26 mouse cellular contexts compared by ENCODE assay signal in genomic region chr10:40971256-40971655, GRCm38 (mm10).
DNase-seq lines count a peak whose midpoint lies in the region; ATAC-seq and TF ChIP-seq lines count a peak whose summit lies in the region.
"Had no signal": no experiment of that assay in that cellular context is flagged by ENCODE, and none has a peak within 500 bp of the region (broad histone marks: within the 10 kb centered on the region; RNA-seq: fewer than 3 reads in every experiment).

No protein-coding gene starts in this region.

- no peak; the same call in 1 of the 2 replicates for ATAC-seq in forebrain, embryonic 15.5 days (replicated peaks)
- no peak for ATAC-seq in forebrain, embryonic 12.5 days (ENCODE audit: low FRiP score)
- ATAC-seq in midbrain, embryonic 11.5 days (ENCODE audit: low FRiP score) = no peak
- ATAC-seq: intestine, postnatal 0 days; liver, embryonic 12.5 days; liver, postnatal 0 days; Patski had no signal

- 0 out of 2 replicates have a peak overlapping the region, but pooled peaks have one; percentile 49 for H3K27ac ChIP-seq in forebrain, embryonic 15.5 days (replicated peaks)
- no peak overlapping the region for H3K27ac ChIP-seq in forebrain, embryonic 12.5 days
- H3K27ac ChIP-seq in layer of hippocampus, adult 2 months = peak overlapping the region; percentile 40; the same call in 1 of the 2 replicates
- H3K27ac ChIP-seq in midbrain, embryonic 11.5 days (ENCODE audit: low read depth, low read length) = no peak overlapping the region
- H3K27ac ChIP-seq in midbrain, embryonic 10.5 days (replicated peaks) = no peak overlapping the region
- H3K27ac ChIP-seq: gastrocnemius, adult 2 months; heart, embryonic 13.5 days; hindbrain, embryonic 14.5 days; liver, embryonic 12.5 days; stomach, postnatal 0 days had no signal

- 35% methylated on average over 5 of the region's 5 CpGs for WGBS in forebrain, embryonic 15.5 days
- whole genome bisulfite sequencing in forebrain, embryonic 12.5 days = 60% methylated on average over 5 of the region's 5 CpGs
- 78% methylated on average over 5 of the region's 5 CpGs for WGBS in midbrain, embryonic 11.5 days
- WGBS in midbrain, embryonic 10.5 days = 84% methylated on average over 5 of the region's 5 CpGs

- H3K36me3 ChIP-seq in forebrain, embryonic 15.5 days = no peaks in the 10 kb centered on the region
- no peaks in the 10 kb centered on the region for H3K36me3 ChIP-seq in forebrain, embryonic 12.5 days (replicated peaks)
- no peaks in the 10 kb centered on the region for H3K36me3 ChIP-seq in midbrain, embryonic 11.5 days (ENCODE audit: control insufficient read depth, insufficient read depth, low read length)
- H3K36me3 ChIP-seq in midbrain, embryonic 10.5 days = no peaks in the 10 kb centered on the region
- H3K36me3 ChIP-seq: G1E; heart, embryonic 13.5 days; liver, embryonic 12.5 days; midbrain, embryonic 13.5 days had no signal

- no peak for TF ChIP-seq CTCF in layer of hippocampus, adult 2 months (conservative IDR thresholded peaks at IDR 0.05)

- H3K27me3 ChIP-seq in forebrain, embryonic 15.5 days = no peaks in the 10 kb centered on the region
- H3K27me3 ChIP-seq in forebrain, embryonic 12.5 days = no peaks in the 10 kb centered on the region; the same call in 1 of the 2 replicates
- H3K27me3 ChIP-seq in midbrain, embryonic 11.5 days (ENCODE audit: control insufficient read depth, insufficient read depth, low read length) = no peaks in the 10 kb centered on the region
- H3K27me3 ChIP-seq in midbrain, embryonic 10.5 days (ENCODE audit: low read depth, poor library complexity, severe bottlenecking) = no peaks in the 10 kb centered on the region
- H3K27me3 ChIP-seq: heart, embryonic 13.5 days; midbrain, embryonic 13.5 days had no signal

- no peak overlapping the region for H3K4me2 ChIP-seq in forebrain, embryonic 15.5 days (replicated peaks)
- no peak overlapping the region for H3K4me2 ChIP-seq in forebrain, embryonic 12.5 days
- H3K4me2 ChIP-seq in midbrain, embryonic 11.5 days = no peak overlapping the region
- H3K4me2 ChIP-seq: heart, embryonic 13.5 days; hindbrain, embryonic 14.5 days; liver, embryonic 12.5 days; midbrain, embryonic 13.5 days had no signal

- no peak overlapping the region for H3K4me3 ChIP-seq in forebrain, embryonic 15.5 days
- H3K4me3 ChIP-seq in forebrain, embryonic 12.5 days (replicated peaks) = no peak overlapping the region
- no peak overlapping the region for H3K4me3 ChIP-seq in layer of hippocampus, adult 2 months
- H3K4me3 ChIP-seq in midbrain, embryonic 11.5 days (ENCODE audit: low read depth, low read length) = no peak overlapping the region
- H3K4me3 ChIP-seq in midbrain, embryonic 10.5 days = no peak overlapping the region
- H3K4me3 ChIP-seq: erythroblast, embryonic 14.5 days; gastrocnemius, adult 2 months; heart, embryonic 13.5 days; liver, embryonic 12.5 days; midbrain, embryonic 13.5 days had no signal

- H3K9ac ChIP-seq in forebrain, embryonic 15.5 days (replicated peaks) = no peak overlapping the region
- H3K9ac ChIP-seq in forebrain, embryonic 12.5 days = no peak overlapping the region
- H3K9ac ChIP-seq in midbrain, embryonic 11.5 days (ENCODE audit: low read length) = no peak overlapping the region
- H3K9ac ChIP-seq: heart, embryonic 13.5 days; hindbrain, embryonic 14.5 days; liver, embryonic 12.5 days; liver, postnatal 0 days; midbrain, embryonic 13.5 days had no signal

- H3K4me1 ChIP-seq in forebrain, embryonic 15.5 days = peaks cover 22% of the 10 kb centered on the region
- H3K4me1 ChIP-seq in forebrain, embryonic 12.5 days = peaks cover 24% of the 10 kb centered on the region
- peaks cover 9% of the 10 kb centered on the region; the same call in 1 of the 2 replicates for H3K4me1 ChIP-seq in midbrain, embryonic 11.5 days (ENCODE audit: control insufficient read depth, insufficient read depth, low read length)
- peaks cover 28% of the 10 kb centered on the region for H3K4me1 ChIP-seq in midbrain, embryonic 10.5 days
- H3K4me1 ChIP-seq: liver, embryonic 12.5 days had no signal

- no peak for DNase-seq in layer of hippocampus, adult 2 months (ENCODE audit: low spot score in 2 of 2)
- DNase-seq in layer of hippocampus, adult 9-10 months (ENCODE audit: low spot score) = no peak
- peak; percentile 80 for DNase-seq in midbrain, embryonic 11.5 days (ENCODE audit: low spot score, missing footprints)
- no peak for DNase-seq in midbrain, embryonic 10.5 days (ENCODE audit: low spot score)
- DNase-seq in Muller cell, postnatal 12 days (ENCODE audit: inconsistent ontology term) = peak; percentile 3
- DNase-seq in adrenal gland, postnatal 4 days (ENCODE audit: low spot score in 2 of 2) = no peak
- DNase-seq: adrenal gland, postnatal 10 days; gastrocnemius, adult 2 months; gastrocnemius, postnatal 36 days; kidney, adult 9 months; kidney, postnatal 10 days; liver, postnatal 0 days; lung, postnatal 36 days; thymus, adult 2 months; thymus, postnatal 36 days had no signal

- no peaks in the 10 kb centered on the region for H3K9me3 ChIP-seq in forebrain, embryonic 15.5 days
- H3K9me3 ChIP-seq in forebrain, embryonic 12.5 days = no peaks in the 10 kb centered on the region
- H3K9me3 ChIP-seq in midbrain, embryonic 11.5 days (ENCODE audit: control insufficient read depth, low read length) = no peaks in the 10 kb centered on the region
- no peaks in the 10 kb centered on the region for H3K9me3 ChIP-seq in midbrain, embryonic 10.5 days (replicated peaks)
- H3K9me3 ChIP-seq: G1E; heart, embryonic 13.5 days; liver, embryonic 12.5 days; midbrain, embryonic 13.5 days had no signal

Comparison
In these comparisons a context has a peak if more than half of its experiments do, and no peak if none do; other contexts are left out.
1. H3K27ac ChIP-seq: peak in forebrain, embryonic 15.5 days (single experiment) and layer of hippocampus, adult 2 months (single experiment); none in forebrain, embryonic 12.5 days (single experiment), midbrain, embryonic 11.5 days (single experiment) and midbrain, embryonic 10.5 days (single experiment).
2. DNase-seq: peak in midbrain, embryonic 11.5 days (single experiment) and Muller cell, postnatal 12 days (single experiment); none in layer of hippocampus, adult 2 months (0 of 2), layer of hippocampus, adult 9-10 months (single experiment), midbrain, embryonic 10.5 days (single experiment) and adrenal gland, postnatal 4 days (0 of 2).